Mouse (Mus musculus): Measurements from ENCODE around the gene Tmem18.
A peak's percentile ranks its signal among the peaks of the same experiment; 100 is the strongest.

Tmem18 gene

GRCm38 (mm10) chr12:30584356-30584740 lies at the start of gene Tmem18:
Gene Tmem18, plus strand, starts transcription at chr12:30584426.
- DNase-seq = peak; percentile 68 to 78

- DNase-seq = no peak
Measured at GRCm38 (mm10) chr12:30557349-30557748, 26.9 kb upstream of the Tmem18 start.

- no peak for DNase-seq
Measured at GRCm38 (mm10) chr12:30561411-30561810, 22.8 kb upstream of the Tmem18 start.

DNA sequence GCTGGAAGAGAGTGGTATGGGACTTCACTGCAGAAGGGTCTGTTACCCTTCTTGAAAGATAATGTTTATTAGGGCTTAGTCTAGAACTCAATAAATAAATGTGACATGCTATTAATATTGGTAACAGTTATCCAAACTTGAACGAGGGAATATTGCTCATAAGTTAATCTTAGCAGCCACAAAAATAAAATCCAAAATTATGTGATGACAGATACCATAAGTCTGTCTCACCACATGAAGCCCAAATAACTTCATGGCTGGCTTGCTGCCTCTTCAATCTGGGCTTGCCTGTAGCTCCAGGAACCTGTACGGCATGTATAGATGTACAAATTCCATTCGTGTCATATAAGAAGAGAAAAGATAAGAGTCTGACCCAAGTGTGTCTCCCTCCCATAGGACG lies 12.2 kb upstream of the Tmem18 start:
- DNase-seq = no peak

DNA sequence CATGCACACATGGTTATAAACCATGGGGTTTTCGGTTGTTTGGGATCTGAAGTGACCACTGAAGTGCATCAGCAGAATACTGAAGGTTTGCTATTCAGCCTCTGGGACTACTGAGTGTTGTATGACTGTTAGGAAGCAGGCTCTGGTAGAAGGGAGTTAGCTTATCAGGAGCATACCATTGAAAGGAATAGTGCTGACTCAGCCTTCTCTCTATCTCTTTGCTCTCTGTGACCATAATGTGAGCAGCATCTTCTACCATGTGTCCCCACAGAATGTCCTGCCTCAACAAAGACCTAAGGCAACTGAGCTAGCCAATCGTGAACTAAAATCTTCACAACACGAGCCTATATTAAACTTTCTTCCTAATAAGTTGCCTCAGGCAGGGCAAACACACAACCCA lies 8.3 kb upstream of the Tmem18 start:
- DNase-seq = no peak

DNA sequence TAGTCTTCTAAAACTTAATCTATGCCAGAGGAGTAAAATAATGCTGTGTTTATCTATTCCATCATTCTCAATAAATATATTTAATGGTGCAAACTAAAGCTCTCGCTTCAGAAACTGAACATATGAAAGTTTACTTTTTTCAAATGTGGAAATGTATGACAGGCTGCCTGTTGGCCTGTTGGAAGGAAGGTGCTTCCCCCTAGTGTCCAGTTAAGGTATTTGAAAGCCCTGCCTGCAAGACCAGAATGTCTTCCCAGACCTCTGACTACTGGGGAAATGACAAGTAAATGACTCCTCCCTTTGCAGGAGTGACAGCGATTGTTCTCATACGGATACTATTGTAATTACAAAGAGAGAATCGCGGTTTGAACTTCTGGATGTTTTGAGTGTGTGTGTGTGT lies 6.2 kb upstream of the Tmem18 start:
- peak; percentile 48 to 54 for DNase-seq

DNA sequence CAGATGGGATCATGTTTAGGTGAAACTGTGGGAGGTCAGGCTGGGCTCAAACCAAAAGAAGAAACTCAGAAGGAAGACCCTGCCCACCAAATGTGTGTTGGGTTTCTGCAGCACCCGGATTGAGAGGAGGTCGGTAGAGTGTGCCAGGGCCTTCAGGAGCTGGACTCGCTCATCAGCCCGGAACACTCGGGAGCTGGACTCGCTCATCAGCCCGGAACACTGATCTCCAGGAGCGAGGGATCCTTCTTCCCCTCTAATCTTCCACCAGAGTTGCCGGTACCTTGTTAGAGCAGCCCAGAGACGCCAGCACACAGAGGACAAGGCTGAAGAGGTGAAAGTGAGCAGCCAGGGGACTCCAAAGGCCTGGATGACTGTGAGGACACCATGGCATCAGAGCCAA lies 2.9 kb upstream of the Tmem18 start:
- DNase-seq = no peak

DNA sequence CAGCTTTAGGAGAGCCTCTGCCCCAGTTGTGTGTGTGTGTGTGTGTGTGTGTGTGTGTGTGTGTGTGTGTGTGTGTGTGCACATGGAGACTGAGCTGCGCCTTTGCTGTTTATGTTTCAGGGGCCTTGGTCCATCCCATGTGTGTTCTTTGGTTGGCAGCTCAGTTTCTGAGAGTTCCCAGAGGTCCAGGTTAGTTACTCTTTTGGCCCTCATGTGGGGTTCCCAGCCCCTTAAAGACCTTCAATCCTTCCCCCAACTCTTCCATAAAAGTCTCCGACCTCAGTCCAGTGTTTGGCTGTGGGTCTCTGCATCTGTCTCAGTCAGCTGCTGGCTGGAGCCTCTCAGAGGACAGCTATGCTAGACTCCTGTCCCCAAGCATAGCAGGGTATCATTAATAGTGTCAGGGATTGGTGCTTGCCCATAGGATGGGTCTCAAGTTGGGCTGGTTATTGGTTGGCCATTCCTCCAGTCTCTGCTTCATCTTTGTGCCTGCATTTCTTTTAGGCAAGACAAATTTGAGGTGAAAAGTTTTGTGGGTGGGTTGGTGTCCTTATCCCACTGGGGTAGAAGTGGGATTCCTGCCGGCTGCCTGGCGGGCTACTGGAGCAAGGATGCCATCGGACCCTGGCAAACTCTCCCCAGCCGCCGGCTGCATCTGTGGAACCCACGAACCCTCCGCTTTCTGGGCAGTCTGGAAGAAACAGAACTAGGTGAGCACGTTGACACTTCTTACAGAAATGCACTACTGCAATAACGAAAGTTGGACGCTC lies 455 bp upstream of the Tmem18 start:
- DNase-seq = no peak

GRCm38 (mm10) chr12:30584863-30585262 lies 637 bp downstream of the Tmem18 start:
- DNase-seq = no peak

DNA sequence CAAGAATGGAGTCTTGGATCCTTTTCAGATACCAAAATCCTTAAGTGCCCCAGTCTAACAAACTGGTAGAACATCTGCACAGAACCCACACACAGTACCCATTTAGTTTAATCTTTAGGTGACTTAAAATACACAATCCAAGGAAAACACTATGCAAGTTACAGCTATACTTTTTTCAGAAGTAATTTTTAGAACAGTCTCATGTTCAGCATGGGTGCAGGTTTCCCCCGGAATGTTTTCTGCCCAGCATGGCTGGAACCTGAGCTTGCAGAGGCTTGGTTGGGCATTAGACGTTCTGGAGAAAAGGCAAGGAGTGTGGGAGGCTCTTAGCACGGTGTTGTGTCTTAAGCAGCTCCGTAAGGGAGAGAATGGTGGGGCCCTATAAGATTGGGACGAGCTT lies 7.6 kb downstream of the Tmem18 start:
- no peak for DNase-seq

DNA sequence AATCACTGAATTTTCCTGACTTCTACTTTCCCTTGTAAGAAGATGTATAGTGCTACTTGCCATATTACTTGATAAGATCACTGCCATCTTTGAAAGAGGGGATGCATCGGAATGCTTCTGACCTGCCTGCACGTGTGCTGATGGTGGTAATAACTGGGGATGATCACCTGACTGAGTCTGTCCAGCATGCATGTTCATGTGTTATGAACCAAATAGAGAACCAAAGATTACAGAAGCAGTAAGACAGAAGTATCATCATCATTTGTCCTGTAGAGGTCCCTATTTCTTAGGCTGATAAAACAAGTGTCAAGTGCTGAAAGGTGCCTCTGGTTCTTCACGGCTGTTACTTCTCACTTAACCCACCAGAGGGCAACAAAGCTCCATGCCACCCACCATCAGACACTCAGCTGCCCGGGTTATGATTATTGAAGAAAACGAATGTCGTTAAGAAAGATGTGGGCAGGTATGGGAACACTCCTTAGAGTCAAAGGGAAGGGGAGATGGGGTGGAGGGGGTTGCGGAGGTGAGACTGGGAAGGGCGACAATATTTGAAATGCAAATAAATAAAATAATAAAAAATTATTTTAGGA lies 12.7 kb downstream of the Tmem18 start:
- peak; percentile 47 to 53 for DNase-seq

- no peak for DNase-seq
Measured at GRCm38 (mm10) chr12:30598955-30599354, 14.7 kb downstream of the Tmem18 start.

GRCm38 (mm10) chr12:30599474-30599873 lies 15.2 kb downstream of the Tmem18 start:
- no peak for DNase-seq

- DNase-seq = no peak
Measured at GRCm38 (mm10) chr12:30599997-30600396, 15.8 kb downstream of the Tmem18 start.

DNA sequence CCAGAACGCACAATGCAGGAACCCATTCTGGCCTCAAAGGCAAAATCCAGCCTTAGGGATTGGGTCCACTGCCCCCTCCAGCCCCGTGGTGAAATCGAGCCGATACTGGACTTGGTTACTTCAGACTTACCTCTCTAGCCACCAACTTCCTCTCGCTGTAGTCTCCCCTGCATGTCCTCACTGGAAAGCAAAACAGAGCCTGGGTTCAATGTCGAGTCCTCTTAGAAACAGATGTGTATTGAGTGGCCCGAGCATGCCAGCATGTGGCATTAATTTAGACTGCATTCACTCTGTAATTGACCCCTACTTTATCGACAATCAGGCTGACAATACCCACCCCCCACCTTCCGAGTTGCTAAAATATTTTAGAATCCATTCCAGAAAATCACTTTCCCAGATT lies 19.8 kb downstream of the Tmem18 start:
- DNase-seq = no peak

DNA sequence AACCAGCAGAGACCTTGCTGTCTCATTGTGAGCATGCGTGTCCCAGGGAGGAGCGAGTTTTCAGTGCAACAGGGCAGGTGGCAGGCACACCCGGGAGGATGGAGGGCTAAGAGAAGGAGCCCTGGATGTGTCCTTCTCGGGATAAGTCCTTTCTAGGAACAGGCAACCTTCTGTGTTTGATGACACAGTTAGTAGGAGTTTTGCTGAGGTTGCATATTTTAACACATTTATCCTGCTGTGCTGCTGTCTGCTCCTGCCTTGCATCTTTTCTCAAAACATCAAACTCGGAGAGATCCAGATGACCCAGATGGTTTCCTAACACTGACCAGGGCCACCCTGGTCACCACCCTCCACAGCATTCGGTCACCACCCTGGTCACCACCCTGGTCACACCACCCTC lies 20.6 kb downstream of the Tmem18 start:
- DNase-seq = no peak

DNA sequence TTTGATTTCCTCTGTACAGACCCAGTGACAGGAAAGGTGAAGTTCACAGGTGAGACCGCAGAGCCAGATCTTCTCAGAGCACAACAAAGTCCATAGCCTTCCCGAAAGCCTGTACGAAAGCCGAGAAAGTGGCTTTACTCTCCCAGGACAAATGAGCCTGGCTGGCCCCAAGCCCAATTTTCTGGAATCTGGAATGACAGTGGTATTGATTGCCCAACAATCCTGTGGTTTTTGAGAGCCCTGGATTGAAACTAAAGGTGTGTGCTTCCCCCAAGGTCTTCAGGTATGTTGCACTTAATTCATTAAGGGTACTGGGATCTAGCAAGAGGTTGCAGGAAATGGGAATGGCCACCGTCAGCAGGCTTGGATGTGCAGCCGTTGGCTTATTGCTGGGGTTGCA lies 21.7 kb downstream of the Tmem18 start:
- DNase-seq = no peak

- no peak for DNase-seq
Measured at GRCm38 (mm10) chr12:30606743-30607142, 22.5 kb downstream of the Tmem18 start.

GRCm38 (mm10) chr12:30618425-30618824 lies 34.2 kb downstream of the Tmem18 start:
- DNase-seq = no peak

GRCm38 (mm10) chr12:30628466-30628865 lies 44.2 kb downstream of the Tmem18 start:
- no peak for DNase-seq

- DNase-seq = no peak
Measured at GRCm38 (mm10) chr12:30634534-30634933, 50.3 kb downstream of the Tmem18 start.

Data from B cell, adult 2 months (primary cell).